Mouse (Mus musculus) thymus, adult 2 months (tissue): Measurements from ENCODE around the gene Ube2l6.

Source experiments
- CTCF ChIP-seq: fragments of 200-500 bp; IDR thresholded peaks from 2 replicates; pipeline ENCODE4 v1.5.1; 2012; ENCODE audit warnings: mild to moderate bottlenecking, control low read depth, low read length, moderate library complexity, borderline replicate concordance; ENCODE audit not compliant: control insufficient read depth, poor library complexity, insufficient read depth; ENCODE audit errors: extremely low read depth
- POLR2A ChIP-seq: fragments of 200-500 bp; IDR thresholded peaks from 2 replicates; pipeline ENCODE4 v1.6.1; 2012; ENCODE audit warnings: mild to moderate bottlenecking, low read length, control low read depth, moderate library complexity; ENCODE audit not compliant: control insufficient read depth, poor library complexity, insufficient read depth; ENCODE audit errors: extremely low read depth

- TF ChIP-seq CTCF (no peak), POLR2A (no peak)
These were observed 51.9 kb downstream of the Ube2l6 start for GRCm38 (mm10) chr2:84850407-84851129.
